Mouse (Mus musculus): ENCODE data around the gene Myo19. TPM values are rescaled to one million over a fixed set of nuclear protein-coding genes. Genes with fewer than 3 reads are reported as not detected.
"Not testable (repeated sequence)": the region's sequence is repeated elsewhere in the genome, so short reads cannot be mapped to it uniquely, and the experiment has no call there.

Gene Myo19
- polyA plus RNA-seq, 1 experiment, result 1.2 TPM

GRCm38 (mm10) chr11:84869537-84870232 lies 10.3 kb upstream of the Myo19 start:
- H3K4me1 ChIP-seq (ENCODE audit: control insufficient read depth), result peaks cover 54% of the 10 kb centered on the region
- H3K27me3 ChIP-seq (ENCODE audit: control insufficient read depth), result no peaks in the 10 kb centered on the region
- H3K4me3 ChIP-seq (replicated peaks), result peak overlapping the region; percentile 68
- no peaks in the 10 kb centered on the region for H3K9me3 ChIP-seq (ENCODE audit: control insufficient read depth, low read length)
- H3K36me3 ChIP-seq (ENCODE audit: control insufficient read depth), result peaks cover 82% of the 10 kb centered on the region
- TF ChIP-seq TAL1 (IDR thresholded peaks at IDR 0.05; ENCODE audit: low read length) (no peak), GATA1 (IDR thresholded peaks at IDR 0.05; ENCODE audit: low read length) (no peak)

GRCm38 (mm10) chr11:84870337-84871043 lies 9.5 kb upstream of the Myo19 start, which contains the start of gene Ggnbp2:
Gene Ggnbp2, minus strand, starts transcription at chr11:84870817.
- H3K4me1 ChIP-seq (ENCODE audit: control insufficient read depth), result peaks cover 51% of the 10 kb centered on the region
- peaks cover 80% of the 10 kb centered on the region for H3K36me3 ChIP-seq (ENCODE audit: control insufficient read depth)
- no peaks in the 10 kb centered on the region for H3K9me3 ChIP-seq (ENCODE audit: control insufficient read depth, low read length)
- TF ChIP-seq TAL1 (IDR thresholded peaks at IDR 0.05; ENCODE audit: low read length) (no peak), GATA1 (IDR thresholded peaks at IDR 0.05; ENCODE audit: low read length) (no peak)
- peak within 1 kb of the TSS; percentile 68 for H3K4me3 ChIP-seq (replicated peaks)
- H3K27me3 ChIP-seq (ENCODE audit: control insufficient read depth), result no peaks in the 10 kb centered on the region

- H3K36me3 ChIP-seq (ENCODE audit: control insufficient read depth), result peaks cover 77% of the 10 kb centered on the region
- TF ChIP-seq GATA1 (IDR thresholded peaks at IDR 0.05; ENCODE audit: low read length) (no peak), TAL1 (IDR thresholded peaks at IDR 0.05; ENCODE audit: low read length) (no peak)
- no peaks in the 10 kb centered on the region for H3K9me3 ChIP-seq (ENCODE audit: control insufficient read depth, low read length)
- peak overlapping the region; percentile 68 for H3K4me3 ChIP-seq (replicated peaks)
- H3K4me1 ChIP-seq (ENCODE audit: control insufficient read depth), result peaks cover 48% of the 10 kb centered on the region
- H3K27me3 ChIP-seq (ENCODE audit: control insufficient read depth), result no peaks in the 10 kb centered on the region
Observed at GRCm38 (mm10) chr11:84871046-84871445, 8.9 kb upstream of the Myo19 start.

- peak overlapping the region; percentile 68 for H3K4me3 ChIP-seq (replicated peaks)
- peaks cover 48% of the 10 kb centered on the region for H3K4me1 ChIP-seq (ENCODE audit: control insufficient read depth)
- H3K36me3 ChIP-seq (ENCODE audit: control insufficient read depth), result peaks cover 75% of the 10 kb centered on the region
- no peaks in the 10 kb centered on the region for H3K9me3 ChIP-seq (ENCODE audit: control insufficient read depth, low read length)
- TF ChIP-seq TAL1 (IDR thresholded peaks at IDR 0.05; ENCODE audit: low read length), result no peak
- no peak for TF ChIP-seq GATA1 (IDR thresholded peaks at IDR 0.05; ENCODE audit: low read length)
- H3K27me3 ChIP-seq (ENCODE audit: control insufficient read depth), result no peaks in the 10 kb centered on the region
Observed at GRCm38 (mm10) chr11:84871548-84872069, 8.3 kb upstream of the Myo19 start.

GRCm38 (mm10) chr11:84873042-84873833 lies 6.7 kb upstream of the Myo19 start:
- Histone ChIP-seq H3K36me3 (ENCODE audit: control insufficient read depth) (peaks cover 75% of the 10 kb centered on the region), H3K4me1 (ENCODE audit: control insufficient read depth) (peaks cover 47% of the 10 kb centered on the region), H3K4me3 (replicated peaks) (peak overlapping the region; percentile 68), H3K27me3 (ENCODE audit: control insufficient read depth) (no peaks in the 10 kb centered on the region), H3K9me3 (ENCODE audit: control insufficient read depth, low read length) (no peaks in the 10 kb centered on the region)
- TF ChIP-seq TAL1 (IDR thresholded peaks at IDR 0.05; ENCODE audit: low read length), result peak; percentile 64
- TF ChIP-seq GATA1 (IDR thresholded peaks at IDR 0.05; ENCODE audit: low read length), result peak; percentile 84

GRCm38 (mm10) chr11:84876020-84876419 lies 3.9 kb upstream of the Myo19 start:
- H3K9me3 ChIP-seq (ENCODE audit: control insufficient read depth, low read length); H3K27me3 ChIP-seq (ENCODE audit: control insufficient read depth); H3K4me3 ChIP-seq (replicated peaks): not testable (repeated sequence)
- Histone ChIP-seq H3K36me3 (ENCODE audit: control insufficient read depth) (peaks cover 66% of the 10 kb centered on the region), H3K4me1 (ENCODE audit: control insufficient read depth) (peaks cover 73% of the 10 kb centered on the region)

- Histone ChIP-seq H3K36me3 (ENCODE audit: control insufficient read depth) (peaks cover 65% of the 10 kb centered on the region), H3K9me3 (ENCODE audit: control insufficient read depth, low read length) (no peaks in the 10 kb centered on the region), H3K27me3 (ENCODE audit: control insufficient read depth) (no peaks in the 10 kb centered on the region), H3K4me1 (ENCODE audit: control insufficient read depth) (peaks cover 69% of the 10 kb centered on the region), H3K4me3 (replicated peaks) (peak overlapping the region; percentile 85)
- TF ChIP-seq TAL1 (IDR thresholded peaks at IDR 0.05; ENCODE audit: low read length) (no peak), GATA1 (IDR thresholded peaks at IDR 0.05; ENCODE audit: low read length) (no peak)
Observed at GRCm38 (mm10) chr11:84879007-84879771, 759 bp upstream of the Myo19 start.

- Histone ChIP-seq H3K4me3 (replicated peaks) (peak overlapping the region; percentile 85), H3K4me1 (ENCODE audit: control insufficient read depth) (peaks cover 60% of the 10 kb centered on the region), H3K9me3 (ENCODE audit: control insufficient read depth, low read length) (no peaks in the 10 kb centered on the region), H3K27me3 (ENCODE audit: control insufficient read depth) (no peaks in the 10 kb centered on the region), H3K36me3 (ENCODE audit: control insufficient read depth) (peaks cover 68% of the 10 kb centered on the region)
- TF ChIP-seq TAL1 (IDR thresholded peaks at IDR 0.05; ENCODE audit: low read length), result no peak
- TF ChIP-seq GATA1 (IDR thresholded peaks at IDR 0.05; ENCODE audit: low read length), result no peak
Observed at GRCm38 (mm10) chr11:84880465-84880961, 565 bp downstream of the Myo19 start.

Measured in erythroblast, embryonic 14.5 days (primary cell).